Mouse (Mus musculus) lung, adult 18-20 months (tissue): ENCODE measurements around the gene Ppp6r3.

ENCODE experiments used
- DNase-seq, 2 experiments: peaks; one replicate each; pipeline ENCODE4 v3.0.0; 2022; ENCODE audit warnings: mixed read lengths in 2 of 2

The Ppp6r3 gene

GRCm38 (mm10) chr19:3428057-3428830 is 147.3 kb downstream of the Ppp6r3 start:
- no peak for DNase-seq

GRCm38 (mm10) chr19:3424214-3424613 is 151.3 kb downstream of the Ppp6r3 start:
- no peak for DNase-seq

- DNase-seq = peak; percentile 22 to 30
These were observed 152.6 kb downstream of the Ppp6r3 start for GRCm38 (mm10) chr19:3422981-3423380.

GRCm38 (mm10) chr19:3422488-3422887 is 153.1 kb downstream of the Ppp6r3 start:
- DNase-seq = no peak

- DNase-seq = no peak
These were observed 156.3 kb downstream of the Ppp6r3 start for GRCm38 (mm10) chr19:3419251-3419650.

- DNase-seq = no peak
These were observed 161.2 kb downstream of the Ppp6r3 start, which contains the start of gene Gal for GRCm38 (mm10) chr19:3414268-3414733. Gene Gal (minus strand): TSS chr19:3414544.

- no peak for DNase-seq
These were observed 169.8 kb downstream of the Ppp6r3 start for GRCm38 (mm10) chr19:3405531-3406281.
